Mouse (Mus musculus) lung, postnatal 0 days (tissue): Measurements from ENCODE around the gene Mus81. TPM values are rescaled to one million over a fixed set of nuclear protein-coding genes. Genes with fewer than 3 reads are reported as not detected.

Source experiments
- ATAC-seq: fragments of 200-750 bp; cut with Nextera tagmentation; 2 replicates; pipeline ENCODE4 v1.8.0; 2017; ENCODE audit warnings: moderate library complexity
- DNase-seq: peaks from one replicate; pipeline ENCODE4 v3.0.0-alpha.2; 2016; ENCODE audit warnings: low spot score
- H3K27ac ChIP-seq: fragments of 300-500 bp; sonication (generic); 2 replicates; pipeline ENCODE4 v1.5.1; 2014; ENCODE audit warnings: antibody characterized with exemption, mild to moderate bottlenecking, low read length, mixed read lengths
- H3K27me3 ChIP-seq: fragments of 300-500 bp; sonication (generic); replicated peaks from 2 replicates; pipeline ENCODE4 v1.6.1; 2014; ENCODE audit warnings: low read length, mixed read lengths; ENCODE audit not compliant: insufficient read depth
- H3K36me3 ChIP-seq: fragments of 300-500 bp; sonication (generic); 2 replicates; pipeline ENCODE4 v1.6.1; 2014; ENCODE audit warnings: low read length, mixed read lengths; ENCODE audit not compliant: insufficient read depth
- H3K4me1 ChIP-seq: fragments of 300-500 bp; sonication (generic); 2 replicates; pipeline ENCODE4 v1.6.1; 2014; ENCODE audit warnings: antibody characterized with exemption, low read depth, low read length, mixed read lengths; ENCODE audit not compliant: insufficient read depth
- H3K4me2 ChIP-seq: fragments of 300-500 bp; sonication (generic); replicated peaks from 2 replicates; pipeline ENCODE4 v1.6.1; 2014; ENCODE audit warnings: low read depth, mild to moderate bottlenecking, low read length, moderate library complexity, mixed read lengths
- H3K4me3 ChIP-seq: fragments of 300-500 bp; sonication (generic); 2 replicates; pipeline ENCODE4 v1.5.1; 2014; ENCODE audit warnings: low read depth, low read length
- H3K9ac ChIP-seq: fragments of 300-500 bp; sonication (generic); replicated peaks from 2 replicates; pipeline ENCODE4 v1.6.1; 2014; ENCODE audit warnings: low read depth, mild to moderate bottlenecking
- H3K9me3 ChIP-seq: fragments of 300-500 bp; sonication (generic); 2 replicates; pipeline ENCODE4 v1.6.1; 2016; ENCODE audit warnings: low read length, mixed read lengths
- CTCF ChIP-seq: IDR thresholded peaks from 2 replicates; pipeline ENCODE4 v1.5.1; 2016; ENCODE audit warnings: antibody characterized with exemption, mild to moderate bottlenecking
- EP300 ChIP-seq: IDR thresholded peaks from 2 replicates; pipeline ENCODE4 v1.6.1; 2016; ENCODE audit warnings: antibody characterized with exemption, mild to moderate bottlenecking, control low read depth
- WGBS: fragments of 180-500 bp; shearing (Covaris S2); extraction: QIAGEN DNeasy Blood & Tissue Kit; methylation state at CpG from one replicate; pipeline ENCODE4 v1.1.7; 2014; 5-methylcytosine and 5-hydroxymethylcytosine counted together
- polyA plus RNA-seq: library from polyadenylated mRNA; unstranded; fragments of >200 nt; fragmentation: Nextera tagmentation; extraction: Ambion mirVana; gene quantifications from 2 replicates; pipeline ENCODE4 v1.2.1, GENCODE M21; 2015

Gene Mus81
- polyA plus RNA-seq, 1 experiment from 2014 or later, result 50.2 TPM

DNA sequence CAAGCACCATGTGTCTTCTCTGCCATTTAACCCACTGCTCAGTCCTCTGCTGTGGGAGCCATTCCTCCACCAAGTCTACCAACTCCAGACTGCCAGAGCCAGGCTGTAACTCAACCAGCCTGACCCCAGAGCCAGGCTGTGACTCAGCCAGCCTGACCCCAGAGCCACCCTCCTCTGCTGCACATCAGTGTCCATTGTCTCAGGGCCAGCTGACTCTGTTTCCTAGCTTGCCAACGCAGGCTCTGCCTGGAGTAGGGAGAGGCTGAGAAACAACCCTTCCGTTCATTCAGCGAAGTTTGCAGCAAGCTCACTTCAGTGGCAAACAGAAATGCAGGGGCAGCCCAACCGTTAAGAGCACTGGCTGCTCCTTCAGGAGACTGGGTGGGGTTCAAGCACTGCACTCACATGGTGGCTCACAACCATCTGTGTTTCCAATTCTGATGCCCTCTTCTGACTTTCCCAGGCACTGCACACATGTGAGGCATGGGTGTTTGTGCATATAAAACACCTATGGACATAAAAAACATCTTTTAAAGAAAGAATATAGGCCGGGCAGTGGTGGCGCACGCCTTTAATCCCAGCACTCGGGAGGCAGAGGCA is 28.8 kb upstream of the Mus81 start:
- 0 out of 2 replicates have a peak, but pooled peaks cover 6% of the 10 kb centered on the region for H3K4me1 ChIP-seq
- peak; percentile 38 for TF ChIP-seq CTCF
- TF ChIP-seq EP300, result no peak
- DNase-seq, result peak; percentile 13
- WGBS, result 73% methylated on average over 8 of the region's 8 CpGs
- H3K9me3 ChIP-seq, result no peaks in the 10 kb centered on the region
- no peak overlapping the region for H3K27ac ChIP-seq
- H3K36me3 ChIP-seq, result no peaks in the 10 kb centered on the region
- no peak overlapping the region for H3K4me2 ChIP-seq
- no peak; the same call in 1 of the 2 replicates for ATAC-seq
- H3K9ac ChIP-seq, result no peak overlapping the region
- H3K27me3 ChIP-seq, result no peaks in the 10 kb centered on the region
- no peak overlapping the region for H3K4me3 ChIP-seq

DNA sequence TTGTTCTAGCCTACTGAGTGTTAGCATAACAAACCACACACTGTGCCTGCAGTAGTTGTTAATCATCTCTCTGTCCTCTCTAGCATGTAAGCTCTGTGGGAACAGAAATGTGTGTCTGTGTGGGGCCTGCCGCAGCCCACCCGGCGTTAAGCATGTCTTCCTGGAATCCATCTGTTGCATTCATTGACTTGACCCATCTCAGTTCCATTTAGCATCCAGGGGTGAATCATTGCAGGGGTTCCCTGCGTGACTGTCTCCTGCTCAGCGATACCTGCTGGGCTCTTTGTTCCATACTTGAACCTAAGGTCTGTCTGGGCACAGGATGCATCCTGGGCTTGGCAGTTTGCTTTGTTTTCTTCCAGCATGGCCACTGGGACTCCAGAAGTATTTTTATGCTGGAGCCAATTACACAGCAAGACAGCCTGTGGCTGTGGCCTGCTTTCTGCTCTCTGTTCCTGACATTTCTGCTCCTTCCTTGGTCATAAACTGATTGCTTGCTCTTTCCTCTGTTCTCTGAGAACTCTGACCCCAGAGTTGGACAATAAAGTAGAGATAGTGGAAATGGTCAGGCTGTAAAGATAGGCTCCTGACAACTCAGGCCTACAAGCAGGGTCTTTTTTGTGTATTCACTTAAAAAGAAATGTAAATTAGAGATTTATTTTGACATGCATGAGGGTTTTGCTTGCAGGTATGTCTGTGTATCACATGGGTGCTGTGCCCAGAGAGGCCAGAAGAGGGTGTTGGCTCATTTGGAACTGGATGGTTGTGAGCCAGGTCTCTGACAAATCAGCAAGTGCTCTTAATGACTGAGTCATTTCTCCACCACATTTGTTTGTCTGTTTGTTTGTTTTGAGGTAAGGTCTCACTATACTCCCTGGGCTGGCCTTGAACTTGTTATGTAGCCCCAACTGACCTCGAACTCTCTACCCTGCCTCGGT is 27.9 kb upstream of the Mus81 start:
- Histone ChIP-seq H3K4me3 (no peak overlapping the region), H3K36me3 (no peaks in the 10 kb centered on the region), H3K27me3 (no peaks in the 10 kb centered on the region), H3K27ac (no peak overlapping the region), H3K4me2 (no peak overlapping the region), H3K9ac (no peak overlapping the region), H3K4me1 (0 out of 2 replicates have a peak, but pooled peaks cover 8% of the 10 kb centered on the region), H3K9me3 (no peaks in the 10 kb centered on the region)
- ATAC-seq, result no peak
- TF ChIP-seq EP300, result no peak
- TF ChIP-seq CTCF, result peak; percentile 34; the same call in 1 of the 2 replicates
- no peak for DNase-seq
- WGBS, result 85% methylated on average over 7 of the region's 7 CpGs

DNA sequence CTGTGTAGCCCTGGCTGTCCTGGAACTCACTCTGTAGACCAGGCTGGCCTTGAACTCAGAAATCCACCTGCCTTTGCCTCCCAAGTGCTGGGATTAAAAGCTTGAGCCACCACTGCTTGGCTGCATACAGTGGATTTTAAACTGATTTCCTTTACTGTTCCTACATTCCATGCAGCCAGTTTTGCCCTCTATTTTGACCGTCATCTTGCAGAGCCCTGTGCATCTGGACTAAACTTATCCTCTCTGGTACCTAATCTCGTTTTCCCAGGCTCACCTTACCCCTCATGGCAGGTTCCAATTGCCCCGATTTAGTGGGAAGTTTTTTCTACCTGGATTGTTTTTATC is 24.8 kb upstream of the Mus81 start:
- H3K4me2 ChIP-seq, result 0 out of 2 replicates have a peak overlapping the region, but pooled peaks have one; percentile 27
- 0 out of 2 replicates have a peak, but pooled peaks cover 10% of the 10 kb centered on the region for H3K4me1 ChIP-seq
- H3K9ac ChIP-seq, result no peak overlapping the region
- WGBS, result 78% methylated on average over 3 of the region's 3 CpGs
- H3K36me3 ChIP-seq, result no peaks in the 10 kb centered on the region
- ATAC-seq (no peak), DNase-seq (no peak)
- no peaks in the 10 kb centered on the region for H3K27me3 ChIP-seq
- no peak overlapping the region for H3K27ac ChIP-seq
- TF ChIP-seq EP300, result no peak
- no peak for TF ChIP-seq CTCF
- H3K4me3 ChIP-seq, result no peak overlapping the region
- H3K9me3 ChIP-seq, result no peaks in the 10 kb centered on the region

DNA sequence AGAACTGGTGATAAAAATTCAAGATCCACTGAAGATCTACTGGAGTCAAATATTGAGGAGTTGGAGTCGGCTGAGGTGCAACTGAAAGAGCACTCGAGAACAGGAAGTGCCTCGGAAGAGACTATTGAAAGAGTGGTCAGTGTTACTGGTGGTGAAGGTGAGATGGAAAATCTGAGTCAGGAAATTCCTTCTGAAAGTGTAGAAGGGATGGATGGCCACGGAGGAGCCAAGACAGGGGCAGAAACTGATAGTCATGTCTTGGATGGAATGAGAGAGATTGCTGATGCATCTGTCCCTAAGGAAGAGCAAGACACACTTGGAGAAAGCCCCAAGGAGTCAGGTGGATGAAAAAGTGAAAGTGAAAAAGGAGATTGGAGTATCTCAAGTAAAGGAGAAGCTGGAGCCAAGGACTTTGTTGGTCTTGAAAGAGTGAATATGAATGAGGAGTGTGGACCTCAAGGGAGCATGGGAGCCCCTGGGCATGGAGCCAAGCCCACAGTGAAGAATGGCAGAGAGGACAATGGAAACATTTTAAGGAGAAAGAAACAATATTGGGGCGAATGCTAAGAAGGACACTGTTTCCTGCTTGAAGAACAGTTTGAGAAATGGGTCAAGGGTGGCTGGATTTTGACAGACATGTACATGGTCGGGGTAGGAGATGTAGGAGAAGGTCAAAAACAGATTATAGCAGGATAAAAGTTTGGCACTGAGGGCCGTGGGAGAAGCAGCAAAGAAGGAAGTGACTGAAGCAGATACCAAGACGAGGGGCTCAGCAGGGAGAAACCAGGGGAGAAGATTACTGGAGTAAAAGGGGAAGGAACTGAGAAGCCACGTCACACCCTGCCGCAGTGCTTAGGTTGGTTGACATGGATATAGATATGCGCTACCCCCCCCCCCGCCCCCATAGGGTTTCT is 24.1 kb upstream of the Mus81 start:
- Histone ChIP-seq H3K27me3 (no peaks in the 10 kb centered on the region), H3K9me3 (no peaks in the 10 kb centered on the region), H3K9ac (no peak overlapping the region), H3K4me2 (peak overlapping the region; percentile 27), H3K4me3 (no peak overlapping the region), H3K36me3 (no peaks in the 10 kb centered on the region), H3K27ac (peak overlapping the region; percentile 14; the same call in 1 of the 2 replicates), H3K4me1 (0 out of 2 replicates have a peak, but pooled peaks cover 10% of the 10 kb centered on the region)
- TF ChIP-seq EP300 (no peak), CTCF (no peak)
- ATAC-seq, result no peak
- WGBS, result 51% methylated on average over 12 of the region's 12 CpGs
- peak; percentile 33 for DNase-seq

DNA sequence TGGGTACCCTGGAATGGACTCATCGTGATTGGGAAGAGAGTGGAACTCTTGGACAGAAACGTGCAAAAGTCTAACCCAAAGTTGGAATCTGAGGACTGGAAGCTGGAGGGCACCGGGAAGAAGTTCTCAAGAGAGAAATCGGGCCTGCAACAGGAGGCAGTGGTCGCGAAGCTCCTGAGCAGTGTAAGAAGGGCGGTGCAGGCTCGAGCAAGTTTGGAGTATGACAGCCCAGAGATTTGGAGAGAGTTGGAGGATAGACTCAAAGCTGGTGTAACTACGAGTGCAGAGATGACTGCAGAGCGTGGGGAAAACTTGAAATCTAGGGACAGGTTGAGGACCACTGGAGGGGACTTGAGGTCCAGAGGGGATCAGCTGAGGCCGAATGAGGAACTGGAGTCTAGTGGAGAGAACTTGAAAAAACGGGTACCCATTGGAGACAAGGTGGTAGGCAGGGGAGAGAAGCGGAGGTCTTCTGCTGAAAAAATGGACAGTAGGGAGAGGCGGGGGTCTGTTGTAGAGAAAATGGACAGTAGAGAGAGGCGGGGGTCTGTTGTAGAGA is 23.0 kb upstream of the Mus81 start:
- Histone ChIP-seq H3K9me3 (no peaks in the 10 kb centered on the region), H3K27me3 (no peaks in the 10 kb centered on the region), H3K36me3 (no peaks in the 10 kb centered on the region), H3K27ac (peak overlapping the region; percentile 34; the same call in 1 of the 2 replicates), H3K4me2 (peak overlapping the region; percentile 80), H3K4me1 (0 out of 2 replicates have a peak, but pooled peaks cover 10% of the 10 kb centered on the region), H3K4me3 (peak overlapping the region; percentile 48), H3K9ac (peak overlapping the region; percentile 32; the same call in 1 of the 2 replicates)
- no peak for TF ChIP-seq CTCF
- TF ChIP-seq EP300, result no peak
- ATAC-seq, result 0 out of 2 replicates have a peak, but pooled peaks have one; percentile 0
- DNase-seq, result no peak
- 43% methylated on average over 14 of the region's 15 CpGs for WGBS
